Mouse (Mus musculus) central nervous system, embryonic 14 days (tissue): Measurements from ENCODE around the gene Gm8126. TPM values are rescaled to one million over a fixed set of nuclear protein-coding genes. Genes with fewer than 3 reads are reported as not detected.

Experiments
- polyA plus RNA-seq: library from polyadenylated mRNA; depleted of rRNA; stranded (reverse); fragments of >200 nt; gene quantifications from 2 replicates; pipeline ENCODE4 v1.2.3, GENCODE M21; 2012; rRNA removed

The Gm8126 gene
- not detected in 2 replicates for polyA plus RNA-seq

DNA sequence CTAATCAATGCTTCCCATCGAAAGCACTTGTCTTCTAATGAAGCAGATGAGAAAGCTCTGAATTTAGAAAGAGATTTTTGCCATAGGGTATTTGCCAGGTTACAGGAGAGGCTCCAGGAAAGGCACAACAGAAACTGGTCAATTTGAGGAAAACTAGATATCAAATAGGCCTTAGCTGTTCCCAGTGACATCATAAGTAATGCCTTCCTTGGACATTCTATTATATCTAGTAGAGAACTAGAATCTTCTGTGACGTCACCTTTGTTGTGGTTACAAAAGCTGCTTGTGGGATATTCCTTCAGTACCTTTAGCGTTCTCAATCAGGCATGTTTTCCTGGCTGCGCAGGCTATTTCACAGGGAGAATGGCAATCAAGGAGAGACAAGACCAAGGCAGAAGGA, at the start of gene Gm8126:
TSS of gene Gm8126 (plus strand) at position 301 of the 400 bp plus-strand sequence.

DNA sequence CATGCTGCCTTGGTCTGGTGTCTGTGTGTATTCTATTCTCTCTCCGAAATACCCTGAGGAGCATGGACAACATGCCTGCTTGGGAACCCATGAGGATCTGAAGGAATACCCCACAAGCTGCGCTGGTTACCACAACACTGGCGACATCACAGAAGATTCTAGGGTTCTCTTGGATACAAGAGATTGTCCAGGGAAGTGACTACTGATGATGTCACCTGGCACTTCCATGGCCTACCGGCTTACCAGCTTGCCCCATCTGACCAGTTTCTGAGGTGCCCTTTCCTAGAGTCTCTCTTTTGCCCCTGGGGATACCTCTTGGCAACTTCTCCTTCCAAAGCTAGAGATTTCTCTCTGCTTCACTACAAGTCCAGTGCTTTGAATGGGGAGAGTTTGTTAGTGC, 23.2 kb upstream of the Gm8126 start, which contains the start of gene Gm8122:
TSS of gene Gm8122 (minus strand) at position 101 of the 400 bp plus-strand sequence.

DNA sequence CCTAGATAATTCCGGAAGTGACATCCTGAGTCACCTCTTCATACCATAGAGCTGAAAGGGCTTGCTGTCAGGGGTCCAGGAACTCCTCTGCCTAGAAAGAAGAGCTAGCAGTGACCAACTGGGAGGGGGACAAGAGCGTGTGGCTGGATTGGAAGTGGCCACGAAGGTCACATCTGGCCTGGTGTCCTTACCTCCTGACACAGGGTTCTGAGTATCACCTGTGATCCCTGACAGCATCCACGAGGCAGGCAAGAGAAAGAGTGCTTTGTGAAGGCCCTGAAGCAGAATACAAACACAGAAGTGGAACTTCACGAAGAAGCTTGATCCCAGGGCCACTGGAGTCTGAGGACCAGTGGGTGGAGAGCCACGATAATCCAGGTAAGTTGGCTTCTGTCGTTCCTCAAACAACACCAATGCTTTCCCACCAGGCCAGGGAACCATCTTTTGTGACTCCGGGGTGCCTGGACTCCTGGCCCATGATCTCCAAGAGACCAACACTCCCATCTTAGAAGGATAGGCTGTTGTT, 16.6 kb downstream of the Gm8126 start, which contains the start of gene Gm9732:
TSS of gene Gm9732 (plus strand) at position 51 of the 526 bp plus-strand sequence.

DNA sequence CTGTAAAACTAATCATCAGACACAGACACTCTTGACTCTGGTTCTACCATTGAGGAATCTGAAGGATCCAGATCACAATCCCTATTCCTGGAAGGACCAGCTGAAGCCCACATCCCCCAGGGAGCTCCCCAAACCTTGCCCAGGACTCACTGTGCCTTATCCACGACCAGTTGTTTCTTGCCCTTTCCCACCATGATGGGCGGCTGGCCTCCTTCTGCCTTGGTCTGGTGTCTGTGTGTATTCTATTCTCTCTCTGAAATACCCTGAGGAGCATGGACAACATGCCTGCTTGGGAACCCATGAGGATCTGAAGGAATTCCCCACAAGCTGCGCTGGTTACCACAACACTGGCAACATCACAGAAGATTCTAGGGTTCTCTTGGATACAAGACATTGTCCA, 35.1 kb downstream of the Gm8126 start, which contains the start of gene Gm8127:
TSS of gene Gm8127 (minus strand) at position 330 of the 400 bp plus-strand sequence.

Other genes with a start within 250 kb of the Gm8126 start
- not detected in 2 replicates for gene Gm10376, start 243.0 kb upstream of the Gm8126 start, polyA plus RNA-seq
- not detected in 2 replicates for gene Gm8094, start 182.0 kb upstream of the Gm8126 start, polyA plus RNA-seq
- not detected in 2 replicates for gene Gm8104, start 158.0 kb upstream of the Gm8126 start, polyA plus RNA-seq
- gene Gm7233, start 78.8 kb upstream of the Gm8126 start, polyA plus RNA-seq, result not detected in 2 replicates
- gene Gm8122, start 23.3 kb upstream of the Gm8126 start, polyA plus RNA-seq, result not detected in 2 replicates
- 0.06 TPM in 1 of 2 replicates, not detected in the other for gene Gm9732, start 16.4 kb downstream of the Gm8126 start, polyA plus RNA-seq
- gene Gm8127, start 35.2 kb downstream of the Gm8126 start, polyA plus RNA-seq, result not detected in 2 replicates
- gene 1700001F09Rik, start 89.2 kb downstream of the Gm8126 start, polyA plus RNA-seq, result 0.09 TPM in 1 of 2 replicates, not detected in the other
- not detected in 2 replicates for gene Gm8138, start 157.7 kb downstream of the Gm8126 start, polyA plus RNA-seq